Mouse (Mus musculus) MEL (cell line): ENCODE measurements around the gene Spen. TPM values are rescaled to one million over a fixed set of nuclear protein-coding genes. Genes with fewer than 3 reads are reported as not detected.

Experiments used
- DNase-seq: peaks from one replicate; pipeline ENCODE4 v3.0.0; 2011; ENCODE audit warnings: low read depth, low spot score
- H3K27ac ChIP-seq: 2 replicates; pipeline ENCODE4 v1.5.1; 2012; ENCODE audit warnings: low read depth, mild to moderate bottlenecking, control low read depth, low read length, moderate library complexity; ENCODE audit not compliant: control insufficient read depth
- H3K27me3 ChIP-seq, 2 experiments: fragments of 150-350 bp in 1 of 2; sonication (generic) in 1 of 2; 2 replicates each; pipeline ENCODE4 v1.6.1; 2012; ENCODE audit warnings: low read length in 2 of 2, mild to moderate bottlenecking in 2 of 2, improper control_type of control experiment in 1 of 2, moderate library complexity in 1 of 2; ENCODE audit not compliant: insufficient read depth in 2 of 2, control insufficient read depth in 1 of 2
- H3K36me3 ChIP-seq, 2 experiments: 2 replicates each; pipeline ENCODE4 v1.6.1; 2012 to 2014; ENCODE audit warnings: low read length in 2 of 2, improper control_type of control experiment in 1 of 2, inconsistent platforms in 1 of 2, mild to moderate bottlenecking in 1 of 2; ENCODE audit not compliant: insufficient read depth in 2 of 2, control insufficient read depth in 1 of 2
- H3K4me1 ChIP-seq, 2 experiments: fragments of 150-350 bp in 1 of 2; sonication (generic) in 1 of 2; 2 replicates each; pipeline ENCODE4 v1.6.1; 2012; ENCODE audit warnings: low read length in 2 of 2, improper control_type of control experiment in 1 of 2, mild to moderate bottlenecking in 1 of 2; ENCODE audit not compliant: insufficient read depth in 2 of 2, control insufficient read depth in 1 of 2
- H3K4me3 ChIP-seq, 2 experiments: fragments of 150-350 bp in 1 of 2; sonication (generic) in 1 of 2; 2 replicates each; pipeline ENCODE4 v1.5.1; 2012; ENCODE audit warnings: low read depth in 2 of 2, low read length in 2 of 2, mild to moderate bottlenecking in 2 of 2, moderate library complexity in 2 of 2, control low read depth in 1 of 2, improper control_type of control experiment in 1 of 2; ENCODE audit not compliant: control insufficient read depth in 1 of 2, insufficient read depth in 1 of 2
- H3K79me2 ChIP-seq: 2 replicates; pipeline ENCODE4 v1.6.1; 2012; ENCODE audit warnings: mild to moderate bottlenecking, low read length, moderate library complexity; ENCODE audit not compliant: control insufficient read depth, poor library complexity, insufficient read depth
- H3K9ac ChIP-seq: 2 replicates; pipeline ENCODE4 v1.6.1; 2012; ENCODE audit warnings: low read depth, mild to moderate bottlenecking, control low read depth, low read length, moderate library complexity; ENCODE audit not compliant: control insufficient read depth, poor library complexity, severe bottlenecking
- H3K9me3 ChIP-seq: fragments of 150-350 bp; sonication (generic); replicated peaks from 2 replicates; pipeline ENCODE4 v1.6.1; 2012; ENCODE audit warnings: mild to moderate bottlenecking, low read length, improper control_type of control experiment, moderate library complexity; ENCODE audit not compliant: insufficient read depth
- ELF1 ChIP-seq: IDR thresholded peaks from 2 replicates; pipeline ENCODE4 v1.6.1; 2014; ENCODE audit warnings: low read depth, mild to moderate bottlenecking, inconsistent platforms, low read length, improper control_type of control experiment, moderate library complexity
- ETS1 ChIP-seq: IDR thresholded peaks from 2 replicates; pipeline ENCODE4 v1.6.1; 2012; ENCODE audit warnings: low read depth, mild to moderate bottlenecking, inconsistent platforms, low read length, improper control_type of control experiment, moderate library complexity
- GATA1 ChIP-seq: IDR thresholded peaks from 2 replicates; pipeline ENCODE4 v1.6.1; 2011; ENCODE audit warnings: low read depth, low read length, improper control_type of control experiment
- MAFK ChIP-seq: IDR thresholded peaks from 2 replicates; pipeline ENCODE4 v1.6.1; 2011; ENCODE audit warnings: low read depth, mild to moderate bottlenecking, low read length, improper control_type of control experiment, borderline replicate concordance
- MAX ChIP-seq: IDR thresholded peaks from 2 replicates; pipeline ENCODE4 v1.6.1; 2011; ENCODE audit warnings: low read length, improper control_type of control experiment
- MAZ ChIP-seq: IDR thresholded peaks from 2 replicates; pipeline ENCODE4 v1.6.1; 2012; ENCODE audit warnings: low read depth, mild to moderate bottlenecking, inconsistent platforms, low read length, improper control_type of control experiment
- MYB ChIP-seq: IDR thresholded peaks from 2 replicates; pipeline ENCODE4 v1.6.1; 2011; ENCODE audit warnings: mild to moderate bottlenecking, low read depth, low read length, improper control_type of control experiment
- NRF1 ChIP-seq: IDR thresholded peaks from 2 replicates; pipeline ENCODE4 v1.6.1; 2014; ENCODE audit warnings: low read depth, mild to moderate bottlenecking, inconsistent platforms, low read length, improper control_type of control experiment, moderate library complexity; ENCODE audit not compliant: poor library complexity, insufficient read depth, severe bottlenecking
- RAD21 ChIP-seq: IDR thresholded peaks from 2 replicates; pipeline ENCODE4 v1.6.1; 2011; ENCODE audit warnings: mild to moderate bottlenecking, low read depth, low read length, improper control_type of control experiment
- SIN3A ChIP-seq: IDR thresholded peaks from 2 replicates; pipeline ENCODE4 v1.6.1; 2012; ENCODE audit warnings: low read length, improper control_type of control experiment, inconsistent platforms
- TCF12 ChIP-seq: IDR thresholded peaks from 2 replicates; pipeline ENCODE4 v1.6.1; 2014; ENCODE audit warnings: low read depth, mild to moderate bottlenecking, inconsistent platforms, low read length, improper control_type of control experiment, moderate library complexity
- ZKSCAN1 ChIP-seq: IDR thresholded peaks from 2 replicates; pipeline ENCODE4 v1.6.1; 2012; ENCODE audit warnings: low read depth, mild to moderate bottlenecking, inconsistent platforms, low read length, improper control_type of control experiment, moderate library complexity
- ZNF384 ChIP-seq: IDR thresholded peaks from 2 replicates; pipeline ENCODE4 v1.6.1; 2012; ENCODE audit warnings: low read depth, mild to moderate bottlenecking, inconsistent platforms, low read length, improper control_type of control experiment
- polyA plus RNA-seq, 2 experiments: library from polyadenylated mRNA; stranded (reverse) in 1 of 2; unstranded in 1 of 2; fragments of >175 nt in 1 of 2; fragments of >200 nt in 1 of 2; gene quantifications; 2 replicates each; pipeline versions ENCODE4 v1.2.1 to v1.2.4; 2012; ENCODE audit warnings: low replicate concordance in 2 of 2, low read depth in 1 of 2; ENCODE audit not compliant: insufficient read length in 2 of 2, insufficient read depth in 1 of 2, missing spikeins in 1 of 2
- total RNA-seq: library from RNA; depleted of rRNA; stranded (reverse); fragments of 300-350 nt; gene quantifications from 2 replicates; pipeline ENCODE4 v1.2.3, GENCODE M21; 2012; rRNA removed

Spen gene
- total and polyA plus RNA-seq, 3 experiments: 11.9 to 102 (median 46.9) TPM

DNA sequence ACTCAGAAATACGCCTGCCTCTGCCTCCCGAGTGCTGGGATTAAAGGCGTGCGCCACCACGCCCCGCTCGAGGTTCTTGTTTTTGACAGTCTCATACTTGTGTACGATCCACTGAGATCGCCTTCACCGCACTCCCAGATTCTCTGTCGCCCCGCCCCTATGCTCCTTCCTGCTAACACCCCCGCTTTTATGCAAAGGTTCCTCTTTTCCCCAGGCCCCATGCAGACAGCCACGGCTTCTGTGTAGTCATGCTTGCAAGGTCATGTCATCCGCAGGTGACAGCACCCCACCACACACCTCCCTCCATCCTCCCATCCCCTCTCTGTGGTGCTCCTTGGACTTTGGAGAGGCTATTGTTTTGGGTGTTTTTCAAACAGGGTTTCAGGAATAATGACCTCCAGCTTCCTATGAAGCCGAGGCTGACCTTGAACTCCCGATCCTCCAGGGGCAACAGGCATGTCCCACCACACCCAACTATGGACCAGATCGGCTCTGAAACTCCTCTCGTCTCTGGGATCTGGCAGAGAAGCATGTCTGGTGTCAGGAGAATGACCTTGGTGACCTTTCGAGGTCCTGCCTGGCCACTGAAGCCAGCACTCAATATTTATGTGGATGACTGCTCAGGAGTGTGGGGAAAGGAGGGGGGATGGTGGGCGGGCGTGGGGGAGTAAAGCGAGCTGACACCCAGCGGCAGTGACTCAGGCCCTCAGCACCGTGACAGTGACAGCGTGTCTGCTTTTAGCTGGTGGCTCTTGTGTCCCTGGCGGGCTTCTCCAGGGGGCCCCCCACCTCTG, 118.8 kb downstream of the Spen start:
- Histone ChIP-seq H3K79me2 (no peaks in the 10 kb centered on the region), H3K9ac (no peak overlapping the region), H3K27ac (no peak overlapping the region), H3K27me3 (peaks cover 0 to 1% of the 10 kb centered on the region in 2 experiments; a peak in 3 of 4 replicates), H3K9me3 (no peaks in the 10 kb centered on the region), H3K4me1 (no peaks in the 10 kb centered on the region), H3K4me3 (no peak overlapping the region), H3K36me3 (no peaks in the 10 kb centered on the region)
- no peak for DNase-seq
- TF ChIP-seq MAX (no peak), ZNF384 (no peak), RAD21 (no peak), NRF1 (no peak), GATA1 (no peak), MYB (no peak), ETS1 (no peak), MAFK (no peak), TCF12 (no peak), SIN3A (no peak), MAZ (no peak), ELF1 (no peak), ZKSCAN1 (no peak)

Other genes with a start within 250 kb of the Spen start
- 2.3 and 2.5 TPM in 2 replicates for gene Epha2, start 237.4 kb downstream of the Spen start, total RNA-seq
- gene Epha2, start 237.4 kb downstream of the Spen start, polyA plus RNA-seq: 1 to 10 TPM in 1 of 2 experiments, not detected in 1; 5.9 TPM
- gene Fam131c, start 170.4 kb downstream of the Spen start, total RNA-seq: not detected in 2 replicates
- not detected for gene Fam131c, start 170.4 kb downstream of the Spen start, polyA plus RNA-seq
- not detected in 2 replicates for gene Clcnka, start 139.9 kb downstream of the Spen start, total RNA-seq
- gene Clcnka, start 139.9 kb downstream of the Spen start, polyA plus RNA-seq: not detected
- gene Clcnkb, start 122.6 kb downstream of the Spen start, total RNA-seq: not detected in 2 replicates
- not detected for gene Clcnkb, start 122.6 kb downstream of the Spen start, polyA plus RNA-seq
- not detected in 2 replicates for gene Hspb7, start 117.8 kb downstream of the Spen start, total RNA-seq
- not detected for gene Hspb7, start 117.8 kb downstream of the Spen start, polyA plus RNA-seq
- gene Srarp, start 102.5 kb downstream of the Spen start, total RNA-seq: not detected in 2 replicates
- not detected for gene Srarp, start 102.5 kb downstream of the Spen start, polyA plus RNA-seq
- gene Zbtb17, start 93.9 kb downstream of the Spen start, total RNA-seq: 32.3 and 36.4 TPM in 2 replicates
- gene Zbtb17, start 93.9 kb downstream of the Spen start, polyA plus RNA-seq: 10 to 100 TPM in 1 of 2 experiments, not detected in 1; 63.2 TPM
- not detected in 2 replicates for gene Fblim1, start 67.5 kb upstream of the Spen start, total RNA-seq
- not detected for gene Fblim1, start 67.5 kb upstream of the Spen start, polyA plus RNA-seq
- gene Tmem82, start 80.0 kb upstream of the Spen start, total RNA-seq: not detected in 2 replicates
- under 1 TPM in 1 of 2 experiments, not detected in 1; 0.21 TPM for gene Tmem82, start 80.0 kb upstream of the Spen start, polyA plus RNA-seq
- gene Slc25a34, start 85.2 kb upstream of the Spen start, total RNA-seq: not detected in 2 replicates
- under 1 TPM in 1 of 2 experiments, not detected in 1; 0.10 TPM for gene Slc25a34, start 85.2 kb upstream of the Spen start, polyA plus RNA-seq
- gene Plekhm2, start 126.3 kb upstream of the Spen start, total RNA-seq: 4.8 and 6.5 TPM in 2 replicates
- 10 to 100 TPM in 1 of 2 experiments, not detected in 1; 15.4 TPM for gene Plekhm2, start 126.3 kb upstream of the Spen start, polyA plus RNA-seq
- gene Rsc1a1, start 147.0 kb upstream of the Spen start, total RNA-seq: 7.7 and 8.8 TPM in 2 replicates
- not detected for gene Rsc1a1, start 147.0 kb upstream of the Spen start, polyA plus RNA-seq
- 37.6 and 40.7 TPM in 2 replicates for gene Ddi2, start 184.8 kb upstream of the Spen start, total RNA-seq
- gene Ddi2, start 184.8 kb upstream of the Spen start, polyA plus RNA-seq: 10 to 100 TPM in 1 of 2 experiments, not detected in 1; 42.8 TPM
- 0.12 TPM in 1 of 2 replicates, not detected in the other for gene Agmat, start 208.1 kb upstream of the Spen start, total RNA-seq
- gene Agmat, start 208.1 kb upstream of the Spen start, polyA plus RNA-seq: under 1 TPM in 1 of 2 experiments, not detected in 1; 0.07 TPM